Mouse (Mus musculus): ENCODE results near the gene Zfp526.

DNA sequence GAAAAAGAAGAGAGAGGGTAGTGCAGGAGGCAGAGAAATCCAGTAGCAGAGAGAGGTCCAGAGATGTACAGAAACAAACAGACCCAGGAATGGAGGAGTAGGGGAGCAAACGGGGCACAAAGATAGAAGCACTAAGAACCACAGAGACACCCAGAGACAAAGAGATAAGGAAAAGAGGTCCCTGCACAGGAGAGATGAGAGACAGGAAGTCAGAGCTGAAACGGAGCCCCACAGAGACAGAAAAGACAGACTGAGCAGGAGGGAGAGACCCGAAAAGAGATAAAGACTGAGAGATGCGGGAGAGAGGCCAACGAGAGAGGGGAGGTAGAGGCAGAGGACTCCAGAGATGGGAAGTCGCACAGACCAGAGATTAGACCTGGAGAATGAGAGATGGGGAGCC, 40.7 kb upstream of the Zfp526 start:
- TF ChIP-seq CTCF (IDR thresholded peaks at IDR 0.05; ENCODE audit: low read depth, low read length) (no peak), TAL1 (conservative IDR thresholded peaks at IDR 0.05; ENCODE audit: low read depth, low read length) (no peak), GATA2 (IDR thresholded peaks at IDR 0.05; ENCODE audit: borderline replicate concordance, low read depth, low read length) (no peak), GATA1 (IDR thresholded peaks at IDR 0.05; ENCODE audit: borderline replicate concordance, low read length) (no peak), POLR2AphosphoS5 (IDR thresholded peaks at IDR 0.05; ENCODE audit: insufficient replicate concordance, low read depth, low read length) (no peak)

Measured in G1E (cell line).